ENCODE assay signal across 9 mouse cellular contexts in the genomic region with DNA sequence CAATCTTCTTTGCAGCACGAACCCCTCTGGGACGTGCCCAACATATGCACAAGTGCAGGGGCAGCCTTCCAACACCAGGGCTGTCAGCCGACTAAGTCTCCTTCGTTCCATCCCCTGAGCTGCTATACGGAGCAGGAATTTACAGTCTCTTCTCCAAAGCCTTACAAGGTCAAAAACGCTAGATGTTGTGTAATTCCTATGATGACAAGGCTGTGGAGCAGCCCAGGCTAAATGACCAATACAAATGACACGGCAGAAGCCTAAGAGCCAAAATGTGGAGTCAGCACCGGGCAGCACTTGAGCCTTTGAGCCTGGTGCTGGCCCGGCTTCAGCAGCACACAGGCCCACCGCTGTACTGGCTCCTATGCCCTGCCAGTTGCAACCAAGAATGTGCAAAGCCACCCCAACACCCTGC. TPM values are rescaled to one million over a fixed set of nuclear protein-coding genes. Genes with fewer than 3 reads are reported as not detected.
DNase-seq lines count a peak whose midpoint lies in the region; ATAC-seq lines count a peak whose summit lies in the region.
"Had no signal": no experiment of that assay in that cellular context is flagged by ENCODE, and none has a peak within 500 bp of the region (broad histone marks: within the 10 kb centered on the region; RNA-seq: fewer than 3 reads in every experiment).

No protein-coding gene starts in this region.

- H3K27me3 ChIP-seq in intestine, embryonic 16.5 days (replicated peaks; ENCODE audit: control insufficient read depth, insufficient read depth, low read length), result no peaks in the 10 kb centered on the region
- H3K27me3 ChIP-seq in midbrain, embryonic 16.5 days (ENCODE audit: control insufficient read depth, insufficient read depth, low read depth, low read length), result no peaks in the 10 kb centered on the region

- no peak overlapping the region for H3K4me2 ChIP-seq in intestine, embryonic 16.5 days (ENCODE audit: low read depth, low read length)
- H3K4me2 ChIP-seq in midbrain, embryonic 16.5 days (ENCODE audit: low read length), result no peak overlapping the region

- DNase-seq in adrenal gland, adult (ENCODE audit: inconsistent age in 2 of 2, low spot score in 1 of 2), result peak; percentile 68 to 90
- DNase-seq in adrenal gland, postnatal 4 days (ENCODE audit: low spot score in 2 of 2), result no peak
- peak; percentile 42 for DNase-seq in urinary bladder, postnatal 14 days (ENCODE audit: low spot score)
- no peak for DNase-seq in urinary bladder, postnatal 10 days (ENCODE audit: low spot score)
- DNase-seq in layer of hippocampus, adult 11-12 months (ENCODE audit: low spot score), result no peak

- no peaks in the 10 kb centered on the region for H3K36me3 ChIP-seq in intestine, embryonic 16.5 days (ENCODE audit: control insufficient read depth, insufficient read depth, low read length)
- no peaks in the 10 kb centered on the region for H3K36me3 ChIP-seq in midbrain, embryonic 16.5 days (ENCODE audit: control insufficient read depth, insufficient read depth, low read length)

- peak; percentile 64 for ATAC-seq in intestine, embryonic 16.5 days
- no peak for ATAC-seq in midbrain, embryonic 16.5 days
- no peak for ATAC-seq in activated CD4-positive, CD25-positive, alpha-beta regulatory T cell, adult 4 months

- H3K4me1 ChIP-seq in intestine, embryonic 16.5 days (ENCODE audit: control insufficient read depth, insufficient read depth, low read length), result peaks cover 28% of the 10 kb centered on the region
- peaks cover 10% of the 10 kb centered on the region for H3K4me1 ChIP-seq in midbrain, embryonic 16.5 days (ENCODE audit: control insufficient read depth, insufficient read depth, low read length)

- peak overlapping the region; percentile 34; the same call in 1 of the 2 replicates for H3K9ac ChIP-seq in intestine, embryonic 16.5 days (ENCODE audit: low read depth, low read length)
- no peak overlapping the region for H3K9ac ChIP-seq in midbrain, embryonic 16.5 days (ENCODE audit: low read depth, low read length)

- peak overlapping the region; percentile 92 for H3K27ac ChIP-seq in intestine, embryonic 16.5 days (ENCODE audit: low read length)
- H3K27ac ChIP-seq in midbrain, embryonic 16.5 days (ENCODE audit: low read length), result peak overlapping the region; percentile 30; the same call in 1 of the 2 replicates
- H3K27ac ChIP-seq: macrophage had no signal

- H3K9me3 ChIP-seq in intestine, embryonic 16.5 days (ENCODE audit: control insufficient read depth, low read length), result no peaks in the 10 kb centered on the region
- H3K9me3 ChIP-seq in midbrain, embryonic 16.5 days (replicated peaks; ENCODE audit: control insufficient read depth, low read length, poor library complexity, severe bottlenecking), result no peaks in the 10 kb centered on the region

- 54% methylated on average over 10 of the region's 10 CpGs for WGBS in intestine, embryonic 16.5 days
- 75% methylated on average over 10 of the region's 10 CpGs for WGBS in midbrain, embryonic 16.5 days

- no peak overlapping the region for H3K4me3 ChIP-seq in intestine, embryonic 16.5 days (ENCODE audit: low read length)
- H3K4me3 ChIP-seq in midbrain, embryonic 16.5 days (ENCODE audit: low read depth, low read length), result no peak overlapping the region

RNA-seq across cellular contexts. Expression of a gene that starts 35.4 kb away (rescaled TPM):
- 10 to 100 TPM; 59.6 to 69.4 TPM for total RNA-seq in adrenal gland, postnatal 4 days (2021)
- polyA plus RNA-seq in intestine, embryonic 16.5 days (2015; fragmentation: Nextera tagmentation; extraction: Ambion mirVana), result 80.0 and 84.3 TPM in 2 replicates
- 83.3 and 84.6 TPM in 2 replicates for polyA plus RNA-seq in midbrain, embryonic 16.5 days (2015; fragmentation: Nextera tagmentation; extraction: Ambion mirVana)
- polyA plus RNA-seq in activated CD4-positive, CD25-positive, alpha-beta regulatory T cell, adult 4 months (2017; shearing (Covaris generic)), result 10 to 100 TPM; 14.0 to 15.7 TPM

Comparison
In these comparisons a context has a peak if more than half of its experiments do, and no peak if none do; other contexts are left out.
1. DNase-seq: peak in adrenal gland, adult (2 of 2) and urinary bladder, postnatal 14 days (single experiment); none in adrenal gland, postnatal 4 days (0 of 2), urinary bladder, postnatal 10 days (single experiment) and layer of hippocampus, adult 11-12 months (single experiment).